ENCODE assay signal across 11 mouse cellular contexts in genomic region chr17:83897361-83897799, GRCm38 (mm10). TPM values are rescaled to one million over a fixed set of nuclear protein-coding genes. Genes with fewer than 3 reads are reported as not detected.
DNase-seq lines count a peak whose midpoint lies in the region; ATAC-seq and TF ChIP-seq lines count a peak whose summit lies in the region.
"Had no signal": no experiment of that assay in that cellular context is flagged by ENCODE, and none has a peak within 500 bp of the region (broad histone marks: within the 10 kb centered on the region; RNA-seq: fewer than 3 reads in every experiment).

No protein-coding gene starts in this region.

- H3K27ac ChIP-seq in heart, adult 2 months, result peak overlapping the region; percentile 59
- 0 out of 2 replicates have a peak overlapping the region, but pooled peaks have one; percentile 14 for H3K27ac ChIP-seq in neural tube, embryonic 13.5 days (replicated peaks)
- peak overlapping the region; percentile 81 for H3K27ac ChIP-seq in limb, embryonic 10.5 days
- peak overlapping the region; percentile 93 for H3K27ac ChIP-seq in stomach, embryonic 16.5 days (ENCODE audit: low read length)
- H3K27ac ChIP-seq: hindbrain, embryonic 15.5 days had no signal

- H3K4me1 ChIP-seq in heart, adult 2 months (ENCODE audit: control insufficient read depth, insufficient read depth, low read length), result peaks cover 9% of the 10 kb centered on the region
- H3K4me1 ChIP-seq in neural tube, embryonic 13.5 days (replicated peaks), result peaks cover 24% of the 10 kb centered on the region
- H3K4me1 ChIP-seq in limb, embryonic 10.5 days, result peaks cover 68% of the 10 kb centered on the region
- H3K4me1 ChIP-seq in stomach, embryonic 16.5 days (ENCODE audit: control insufficient read depth, insufficient read depth, low read length), result peaks cover 46% of the 10 kb centered on the region
- H3K4me1 ChIP-seq: hindbrain, embryonic 15.5 days had no signal

- ATAC-seq in neural tube, embryonic 13.5 days (ENCODE audit: low read depth), result no peak
- ATAC-seq in stomach, embryonic 16.5 days (ENCODE audit: insufficient read depth, low FRiP score), result peak; percentile 23; the same call in 1 of the 2 replicates

- 69% methylated on average over 8 of the region's 8 CpGs for WGBS in heart, adult 2 months
- WGBS in neural tube, embryonic 13.5 days, result 69% methylated on average over 8 of the region's 8 CpGs
- 44% methylated on average over 8 of the region's 8 CpGs for WGBS in limb, embryonic 10.5 days
- WGBS in stomach, embryonic 16.5 days, result 65% methylated on average over 8 of the region's 8 CpGs

- H3K36me3 ChIP-seq in heart, adult 2 months (ENCODE audit: control insufficient read depth, insufficient read depth, low read length), result no peaks in the 10 kb centered on the region
- no peaks in the 10 kb centered on the region for H3K36me3 ChIP-seq in neural tube, embryonic 13.5 days
- no peaks in the 10 kb centered on the region for H3K36me3 ChIP-seq in limb, embryonic 10.5 days
- H3K36me3 ChIP-seq in stomach, embryonic 16.5 days (ENCODE audit: control insufficient read depth, insufficient read depth, low read length), result no peaks in the 10 kb centered on the region
- H3K36me3 ChIP-seq: hindbrain, embryonic 15.5 days had no signal

- H3K9me3 ChIP-seq in neural tube, embryonic 13.5 days, result no peaks in the 10 kb centered on the region
- H3K9me3 ChIP-seq in limb, embryonic 10.5 days (replicated peaks), result no peaks in the 10 kb centered on the region
- no peaks in the 10 kb centered on the region for H3K9me3 ChIP-seq in stomach, embryonic 16.5 days (replicated peaks; ENCODE audit: control insufficient read depth, low read length)
- H3K9me3 ChIP-seq: hindbrain, embryonic 15.5 days had no signal

- TF ChIP-seq EP300 in heart, adult 2 months (IDR thresholded peaks at IDR 0.05; ENCODE audit: insufficient read depth, low read depth, low read length), result no peak

- H3K9ac ChIP-seq in heart, adult 2 months (ENCODE audit: low read depth, low read length), result no peak overlapping the region
- no peak overlapping the region for H3K9ac ChIP-seq in neural tube, embryonic 13.5 days
- peak overlapping the region; percentile 63 for H3K9ac ChIP-seq in stomach, embryonic 16.5 days (ENCODE audit: low read length)
- H3K9ac ChIP-seq: forebrain, postnatal 0 days; hindbrain, embryonic 15.5 days had no signal

- intact Hi-C loops in heart, adult 2 months (cut with DNase I), result no loop called here

- H3K27me3 ChIP-seq in heart, adult 2 months (ENCODE audit: control insufficient read depth, insufficient read depth, low read length), result no peaks in the 10 kb centered on the region
- H3K27me3 ChIP-seq in neural tube, embryonic 13.5 days, result no peaks in the 10 kb centered on the region
- H3K27me3 ChIP-seq in limb, embryonic 10.5 days (ENCODE audit: low read depth, poor library complexity, severe bottlenecking), result peaks cover 5% of the 10 kb centered on the region; the same call in 1 of the 2 replicates
- H3K27me3 ChIP-seq in stomach, embryonic 16.5 days (ENCODE audit: control insufficient read depth, insufficient read depth, low read length), result no peaks in the 10 kb centered on the region
- H3K27me3 ChIP-seq: hindbrain, embryonic 15.5 days had no signal

- no peaks in the 10 kb centered on the region for H3K79me2 ChIP-seq in heart, adult 2 months (replicated peaks; ENCODE audit: control insufficient read depth, insufficient read depth, low read length)

- H3K4me2 ChIP-seq in neural tube, embryonic 13.5 days, result no peak overlapping the region
- H3K4me2 ChIP-seq in stomach, embryonic 16.5 days (ENCODE audit: low read depth, low read length), result peak overlapping the region; percentile 19; the same call in 1 of the 2 replicates
- H3K4me2 ChIP-seq: hindbrain, embryonic 15.5 days had no signal

- no peak for TF ChIP-seq CTCF in heart, adult 2 months (IDR thresholded peaks at IDR 0.05)

- no peak for TF ChIP-seq POLR2A in heart, adult 2 months (IDR thresholded peaks at IDR 0.05; ENCODE audit: insufficient read depth, low read depth, low read length)

- H3K4me3 ChIP-seq in heart, adult 2 months, result no peak overlapping the region
- no peak overlapping the region for H3K4me3 ChIP-seq in neural tube, embryonic 13.5 days
- H3K4me3 ChIP-seq in limb, embryonic 10.5 days, result no peak overlapping the region
- no peak overlapping the region for H3K4me3 ChIP-seq in stomach, embryonic 16.5 days (replicated peaks; ENCODE audit: low read length)
- H3K4me3 ChIP-seq: hindbrain, embryonic 15.5 days had no signal

- DNase-seq in heart, adult 2 months, result peak in 1 of 2 experiments; percentile 53
- no peak for DNase-seq in heart, adult 8-10 months (ENCODE audit: low spot score)
- DNase-seq in neural tube, embryonic 10.5 days (ENCODE audit: extremely low spot score, low spot score), result no peak
- no peak for DNase-seq in limb, embryonic 10.5 days (ENCODE audit: low spot score)
- DNase-seq in ovary, postnatal 36 days (ENCODE audit: low spot score), result no peak
- no peak for DNase-seq in adrenal gland, postnatal 4 days (ENCODE audit: low spot score in 2 of 2)

RNA-seq across cellular contexts. Expression of gene Haao, which starts 49.6 kb away (rescaled TPM):
- total RNA-seq in heart, adult 2 months (2021), result under 1 TPM; 0.25 to 0.29 TPM
- polyA plus RNA-seq in heart, adult 2 months (2012; rRNA removed), result 1.2 and 1.4 TPM in 2 replicates
- under 1 TPM in 1 of 4 experiments, not detected in 3; 0.56 TPM for total RNA-seq in heart, adult 8-10 months (2022)
- not detected in 2 replicates for polyA plus RNA-seq in neural tube, embryonic 13.5 days (2015; fragmentation: Nextera tagmentation; extraction: Ambion mirVana)
- 0.70 and 0.99 TPM in 2 replicates for polyA plus RNA-seq in limb, embryonic 10.5 days (2016; fragmentation: Nextera tagmentation; extraction: Ambion mirVana)
- polyA plus RNA-seq in stomach, embryonic 16.5 days (2015; fragmentation: Nextera tagmentation; extraction: Ambion mirVana), result 4.0 and 4.1 TPM in 2 replicates
- total RNA-seq in adrenal gland, postnatal 4 days (2021), result 10 to 100 TPM in 1 of 2 experiments, 1 to 10 TPM in 1; 1.3 to 12.9 TPM
- total RNA-seq: forebrain, postnatal 0 days; left cerebral cortex, postnatal 25 days had no signal
- polyA plus RNA-seq: forebrain, postnatal 0 days had no signal

Comparison
In these comparisons a context has a peak if more than half of its experiments do, and no peak if none do; other contexts are left out.
1. H3K27ac ChIP-seq: peak in every context shown above with its lines; median percentile 93 in stomach, embryonic 16.5 days; 81 in limb, embryonic 10.5 days; 59 in heart, adult 2 months; 14 in neural tube, embryonic 13.5 days.